Mouse (Mus musculus): ENCODE data around the gene Gpr3.

DNA sequence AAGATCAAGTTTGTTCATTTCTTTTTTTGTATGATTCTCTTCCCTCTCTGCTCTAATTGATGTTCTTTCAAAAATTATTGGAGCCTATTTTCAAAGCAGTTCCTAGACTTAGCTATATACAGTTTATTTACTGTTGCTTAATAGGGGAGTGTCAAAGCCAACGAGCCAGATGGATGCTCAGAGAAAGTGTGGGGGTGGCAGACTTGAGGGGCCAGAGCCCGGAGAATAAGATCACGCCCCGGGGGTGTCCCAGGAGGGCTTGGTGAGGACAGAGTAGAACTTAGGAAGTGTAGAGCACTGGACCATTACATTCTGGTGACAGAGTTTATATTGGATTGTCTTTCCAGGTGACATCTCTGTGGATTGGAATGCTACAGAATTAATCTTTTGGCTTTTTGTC lies 51.5 kb downstream of the Gpr3 start:
- TF ChIP-seq CTCF (IDR thresholded peaks at IDR 0.05): no peak
- TF ChIP-seq EP300 (IDR thresholded peaks at IDR 0.05): no peak
